Mouse (Mus musculus) embryo, embryonic 11.5 days (tissue): ENCODE data around the gene Pllp.

Experiments
- DNase-seq: peaks from one replicate; pipeline ENCODE4 v3.0.0-alpha.2; 2012; ENCODE audit warnings: low read depth, low spot score

Gene Pllp

GRCm38 (mm10) chr8:94649496-94649895, 46.6 kb downstream of the Pllp start:
- DNase-seq = no peak

GRCm38 (mm10) chr8:94646165-94646564, 49.9 kb downstream of the Pllp start:
- DNase-seq = no peak

- no peak for DNase-seq
These were observed 50.9 kb downstream of the Pllp start for GRCm38 (mm10) chr8:94645202-94645601.

- no peak for DNase-seq
These were observed 54.1 kb downstream of the Pllp start for GRCm38 (mm10) chr8:94641938-94642337.

GRCm38 (mm10) chr8:94641183-94641582, 54.9 kb downstream of the Pllp start:
- DNase-seq = no peak

- no peak for DNase-seq
These were observed 61.9 kb downstream of the Pllp start for GRCm38 (mm10) chr8:94634211-94634610.

- DNase-seq = no peak
These were observed 62.4 kb downstream of the Pllp start for GRCm38 (mm10) chr8:94633564-94634194.
